Mouse (Mus musculus) ovary, postnatal 36 days (tissue): ENCODE results near the gene Icmt.

Experiments used
- DNase-seq: peaks from one replicate; pipeline ENCODE4 v3.0.0; 2022; ENCODE audit warnings: low spot score, mixed read lengths

Gene Icmt

GRCm38 (mm10) chr4:152339293-152339790, 42.3 kb downstream of the Icmt start:
- no peak for DNase-seq

DNA sequence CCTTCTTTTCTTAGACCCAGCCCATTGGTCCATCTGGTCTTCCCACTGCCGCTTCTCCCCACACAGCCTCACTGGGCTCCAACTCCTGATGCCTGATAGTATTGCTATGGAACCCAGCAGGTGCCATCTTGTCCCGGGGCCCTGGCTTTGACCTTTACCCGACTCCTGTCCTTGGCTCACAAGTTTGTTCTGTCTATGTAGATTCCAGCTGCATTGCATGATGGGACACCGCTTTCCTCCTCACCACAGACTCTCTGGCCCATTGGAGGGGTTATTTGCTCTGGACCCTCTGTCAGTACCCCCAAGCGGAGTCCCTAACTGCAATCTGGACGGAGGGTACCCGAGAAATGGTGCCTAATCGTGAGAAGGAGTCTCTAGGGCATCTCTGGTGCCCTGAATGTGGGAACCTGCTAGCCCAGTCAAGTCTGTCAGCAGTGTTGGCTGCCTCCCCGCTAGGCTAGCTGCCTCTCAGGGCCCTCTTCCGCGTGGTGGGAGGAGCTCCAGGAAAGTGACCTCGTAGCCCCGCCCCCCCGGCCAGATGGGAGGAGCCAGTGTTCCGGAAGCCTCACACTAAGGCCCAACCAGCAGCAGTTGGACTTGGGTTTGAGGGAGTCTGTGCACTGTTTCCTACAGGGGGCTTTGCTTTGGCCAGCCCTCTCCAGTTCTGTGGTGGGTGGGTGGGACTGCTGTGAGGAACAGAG, 43.7 kb downstream of the Icmt start:
- no peak for DNase-seq

DNA sequence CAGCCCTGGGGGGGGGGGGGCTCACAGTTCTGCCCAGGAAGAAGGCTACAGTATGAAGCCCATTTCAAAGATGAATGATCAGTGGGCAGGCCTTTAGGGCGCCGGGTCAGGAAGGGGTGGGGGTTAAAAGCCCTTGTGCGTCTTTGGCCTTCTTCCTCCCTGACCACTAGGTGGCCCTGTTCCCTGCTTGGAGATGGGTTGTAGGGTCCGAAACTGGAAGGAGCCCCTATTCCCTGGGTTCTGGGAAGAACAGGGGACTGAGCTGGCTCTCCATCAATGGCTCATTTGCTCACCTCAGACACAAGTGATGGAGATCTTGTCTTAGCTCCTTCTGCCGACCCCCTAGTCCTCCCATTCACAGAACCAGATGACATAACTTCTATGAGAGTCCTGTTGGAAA, 46.3 kb downstream of the Icmt start:
- DNase-seq = no peak

DNA sequence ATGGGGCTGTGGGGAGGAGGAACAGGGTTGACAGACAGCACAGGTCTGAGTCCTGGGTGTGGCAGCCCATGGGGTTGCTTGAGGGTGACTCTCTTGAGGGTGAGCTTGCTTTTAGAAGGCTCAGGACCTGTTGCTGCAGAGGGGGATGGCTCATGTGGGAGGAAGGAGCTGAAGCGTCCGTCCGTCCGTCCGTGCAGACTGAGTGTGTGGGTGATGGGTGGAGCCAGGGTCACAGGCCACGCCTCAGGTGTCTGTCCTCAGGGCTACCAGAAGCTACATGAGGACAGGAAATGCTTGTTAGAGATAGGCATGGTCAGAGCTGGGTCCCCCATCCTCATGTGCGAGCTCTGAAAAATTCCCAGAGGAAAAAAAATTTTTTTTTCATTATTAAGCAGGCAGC, 47.6 kb downstream of the Icmt start:
- no peak for DNase-seq

GRCm38 (mm10) chr4:152345120-152345889, 48.3 kb downstream of the Icmt start:
- DNase-seq = peak; percentile 30

GRCm38 (mm10) chr4:152349837-152350381, 52.9 kb downstream of the Icmt start:
- DNase-seq = no peak

DNA sequence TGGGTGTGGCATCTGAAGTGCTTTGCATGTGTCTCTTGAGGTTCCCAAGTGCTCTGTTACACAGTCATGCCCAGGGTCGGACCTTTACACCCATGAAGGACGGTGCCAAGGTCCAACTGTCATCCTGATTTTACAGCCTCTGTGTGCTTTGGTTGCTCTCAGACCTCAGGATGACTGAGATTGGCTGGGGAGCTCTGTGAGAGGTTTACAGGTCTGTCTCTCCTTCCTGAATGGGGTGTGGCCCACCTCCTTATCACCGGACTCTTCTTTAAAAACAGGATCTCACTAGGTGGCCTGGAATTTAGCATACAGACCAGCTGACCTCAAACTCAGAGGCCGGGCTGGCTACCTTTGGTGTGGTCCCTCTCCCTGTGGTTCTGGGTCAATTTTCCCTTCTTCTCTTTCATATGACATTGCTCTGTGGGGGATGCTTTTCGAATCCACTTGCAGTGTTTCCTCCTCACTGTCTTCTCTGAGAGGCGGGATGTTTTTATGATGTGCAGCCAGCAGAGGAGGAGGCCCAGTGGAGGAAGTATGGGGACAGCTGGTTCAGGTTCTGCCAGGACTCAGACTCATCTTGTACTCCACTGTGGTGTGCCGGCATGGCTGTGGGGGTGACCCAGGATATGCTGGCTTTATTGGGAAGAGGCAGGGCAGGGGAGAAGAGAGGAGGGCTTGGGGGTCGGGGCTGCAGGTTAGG, 53.8 kb downstream of the Icmt start:
- DNase-seq = no peak

DNA sequence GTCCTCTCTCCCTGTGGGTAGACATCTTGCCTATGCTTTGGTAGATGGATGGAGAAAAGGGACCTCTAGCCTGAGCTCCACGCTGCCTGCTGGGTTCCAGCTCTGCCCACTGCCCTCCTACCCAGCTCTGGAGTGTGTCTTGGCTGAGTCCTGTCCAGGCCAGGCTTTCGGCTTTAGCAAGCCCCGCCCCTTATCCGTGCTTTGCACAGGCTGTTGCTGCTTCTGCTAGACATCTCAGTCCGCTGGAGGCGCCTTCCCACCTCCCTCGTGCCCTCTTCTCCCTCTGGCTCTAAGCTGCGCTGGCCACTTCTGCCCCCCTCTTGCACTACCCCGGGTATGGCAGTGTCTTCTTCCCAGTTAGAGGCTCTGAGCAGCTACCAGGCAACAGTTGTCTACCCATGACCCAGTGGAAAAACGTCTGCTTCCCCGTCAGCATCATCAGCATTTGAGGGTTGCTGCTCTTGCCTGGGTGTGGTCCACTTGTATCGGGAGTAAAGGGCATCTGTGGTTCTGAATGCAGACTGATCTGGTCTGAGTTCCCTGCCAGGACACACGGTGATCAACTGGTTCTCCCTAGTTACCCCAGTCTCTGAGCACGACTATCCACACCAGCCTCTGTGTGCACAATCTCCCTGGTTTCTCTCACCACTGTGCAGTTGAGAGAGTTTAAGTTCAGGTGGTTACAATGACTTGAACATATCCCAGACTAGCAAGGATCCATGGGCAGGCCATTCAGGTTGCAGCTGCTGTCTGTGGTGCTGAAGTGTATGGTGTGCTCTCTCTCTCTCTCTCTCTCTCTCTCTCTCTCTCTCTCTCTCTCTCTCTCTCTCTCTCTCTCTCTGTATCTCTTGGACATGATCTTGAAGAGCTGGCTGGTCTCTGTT, 54.6 kb downstream of the Icmt start:
- no peak for DNase-seq

DNA sequence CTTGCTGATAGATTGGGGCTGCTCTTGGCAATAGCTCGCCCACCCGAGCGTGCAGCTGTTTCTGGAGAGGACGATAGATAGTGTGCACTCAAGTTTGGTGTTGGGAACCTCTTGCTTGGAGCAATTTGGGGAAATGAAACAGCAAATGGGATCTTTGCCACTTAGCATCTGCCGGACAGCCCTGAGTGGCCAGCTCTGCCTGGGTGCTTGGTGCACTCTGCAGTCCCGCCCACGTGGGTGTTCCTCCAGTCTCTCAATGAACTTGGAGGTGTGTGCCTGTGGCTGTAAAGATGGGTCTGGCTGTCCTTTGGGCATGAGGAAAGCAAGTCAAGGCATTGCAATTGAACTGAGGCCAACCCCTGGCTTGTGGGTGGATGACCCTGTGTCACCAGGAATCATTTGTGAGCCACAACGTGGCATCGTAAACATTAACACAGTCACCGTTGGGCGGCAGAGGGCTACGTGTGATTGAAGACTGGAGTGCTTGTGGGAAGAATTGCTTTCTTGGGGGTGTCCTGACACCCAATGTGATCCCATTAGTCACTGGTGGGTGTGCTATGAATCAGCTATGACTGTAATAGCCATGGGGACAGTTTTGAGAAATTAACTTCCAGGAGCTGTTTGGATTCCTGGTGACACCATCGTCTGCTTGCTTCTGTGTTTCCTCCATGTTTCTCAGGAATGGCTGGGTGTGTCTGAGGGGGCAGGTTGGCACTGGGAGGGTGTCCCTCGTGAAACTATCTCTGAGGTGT, 57.0 kb downstream of the Icmt start:
- no peak for DNase-seq

DNA sequence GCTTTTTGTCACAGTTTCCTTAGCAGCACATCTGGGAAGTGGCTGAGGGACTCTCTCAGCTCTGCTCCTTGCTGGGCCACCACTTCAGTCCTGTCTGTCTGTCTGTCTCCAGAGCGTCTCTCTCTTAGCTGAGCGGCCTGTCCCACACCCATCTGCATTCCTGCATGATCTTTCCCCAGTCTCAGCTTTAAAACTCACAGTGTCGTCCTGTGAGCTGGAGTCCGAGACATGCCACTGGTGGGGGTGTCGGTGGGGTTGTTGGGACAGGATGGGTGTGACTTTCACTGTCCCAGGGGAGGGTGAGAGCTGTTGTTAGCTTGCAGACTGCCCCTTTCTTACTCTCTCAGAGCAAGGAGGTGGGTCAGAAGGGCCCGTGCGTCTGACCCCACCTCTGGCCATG, 58.6 kb downstream of the Icmt start:
- DNase-seq = no peak
